Mouse (Mus musculus) hindbrain, embryonic 11.5 days (tissue): ENCODE measurements around the gene G430095P16Rik. TPM values are rescaled to one million over a fixed set of nuclear protein-coding genes. Genes with fewer than 3 reads are reported as not detected.

Source experiments
- ATAC-seq: fragments of 200-750 bp; cut with Nextera tagmentation; 2 replicates; pipeline ENCODE4 v1.8.0; 2017; ENCODE audit warnings: mild to moderate bottlenecking, moderate TSS enrichment, moderate library complexity; ENCODE audit not compliant: low FRiP score
- DNase-seq: peaks from one replicate; pipeline ENCODE4 v3.0.0-alpha.2; 2015; ENCODE audit warnings: low spot score
- H3K27ac ChIP-seq: fragments of 300-500 bp; sonication (generic); 2 replicates; pipeline ENCODE4 v1.5.1; 2014; ENCODE audit warnings: mild to moderate bottlenecking, low read depth, low read length
- H3K27me3 ChIP-seq: fragments of 300-500 bp; sonication (generic); 2 replicates; pipeline ENCODE4 v1.6.1; 2014; ENCODE audit warnings: mild to moderate bottlenecking, low read length, moderate library complexity, mixed read lengths; ENCODE audit not compliant: control insufficient read depth, insufficient read depth
- H3K36me3 ChIP-seq: fragments of 300-500 bp; sonication (generic); 2 replicates; pipeline ENCODE4 v1.6.1; 2014; ENCODE audit warnings: mild to moderate bottlenecking, low read length, moderate library complexity, mixed read lengths; ENCODE audit not compliant: control insufficient read depth, insufficient read depth
- H3K4me1 ChIP-seq: fragments of 300-500 bp; sonication (generic); replicated peaks from 2 replicates; pipeline ENCODE4 v1.6.1; 2014; ENCODE audit warnings: low read length, mixed read lengths; ENCODE audit not compliant: control insufficient read depth, insufficient read depth
- H3K4me2 ChIP-seq: fragments of 300-500 bp; sonication (generic); replicated peaks from 2 replicates; pipeline ENCODE4 v1.6.1; 2014; ENCODE audit warnings: mild to moderate bottlenecking, low read depth, low read length
- H3K4me3 ChIP-seq: fragments of 300-500 bp; sonication (generic); 2 replicates; pipeline ENCODE4 v1.5.1; 2014; ENCODE audit warnings: low read depth, low read length
- H3K9ac ChIP-seq: fragments of 300-500 bp; sonication (generic); 2 replicates; pipeline ENCODE4 v1.6.1; 2014; ENCODE audit warnings: low read depth, low read length
- H3K9me3 ChIP-seq: fragments of 300-500 bp; sonication (generic); 2 replicates; pipeline ENCODE4 v1.6.1; 2016; ENCODE audit warnings: low read length; ENCODE audit not compliant: control insufficient read depth
- WGBS: fragments of 180-500 bp; shearing (Covaris S2); extraction: QIAGEN DNeasy Blood & Tissue Kit; methylation state at CpG from one replicate; pipeline ENCODE4 v1.1.7; 2014; 5-methylcytosine and 5-hydroxymethylcytosine counted together
- polyA plus RNA-seq: library from polyadenylated mRNA; unstranded; fragments of >200 nt; fragmentation: Nextera tagmentation; extraction: Ambion mirVana; gene quantifications from 2 replicates; pipeline ENCODE4 v1.2.1, GENCODE M21; 2014

The G430095P16Rik gene
- polyA plus RNA-seq, 1 experiment from 2014 or later = 2.9 TPM

DNA sequence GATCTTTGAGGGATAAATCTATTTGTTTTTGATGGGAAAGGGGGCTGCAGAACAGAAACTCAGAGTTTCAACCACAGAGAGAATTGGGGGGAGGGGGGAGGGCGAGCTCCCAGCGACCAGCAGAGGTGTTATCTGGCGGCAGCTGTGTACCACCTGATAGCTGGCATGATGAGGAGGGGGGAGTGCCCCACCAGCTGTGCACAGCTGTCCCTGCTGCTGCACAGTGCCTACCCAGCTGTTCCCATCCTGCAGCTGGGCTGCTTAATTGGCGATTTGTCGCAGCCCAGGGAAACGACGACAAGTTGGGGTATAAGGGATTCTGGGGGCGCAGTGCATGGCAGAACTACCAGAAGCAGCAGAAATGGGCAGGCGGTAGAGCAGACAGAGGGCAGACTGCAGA, 1.9 kb downstream of the G430095P16Rik start:
- Histone ChIP-seq H3K4me3 (no peak overlapping the region), H3K4me2 (no peak overlapping the region), H3K9me3 (no peaks in the 10 kb centered on the region), H3K9ac (no peak overlapping the region), H3K27ac (no peak overlapping the region), H3K36me3 (no peaks in the 10 kb centered on the region), H3K27me3 (peaks cover 34% of the 10 kb centered on the region), H3K4me1 (peaks cover 17% of the 10 kb centered on the region)
- no peak for DNase-seq
- no peak for ATAC-seq
- 47% methylated on average over 9 of the region's 9 CpGs for WGBS

DNA sequence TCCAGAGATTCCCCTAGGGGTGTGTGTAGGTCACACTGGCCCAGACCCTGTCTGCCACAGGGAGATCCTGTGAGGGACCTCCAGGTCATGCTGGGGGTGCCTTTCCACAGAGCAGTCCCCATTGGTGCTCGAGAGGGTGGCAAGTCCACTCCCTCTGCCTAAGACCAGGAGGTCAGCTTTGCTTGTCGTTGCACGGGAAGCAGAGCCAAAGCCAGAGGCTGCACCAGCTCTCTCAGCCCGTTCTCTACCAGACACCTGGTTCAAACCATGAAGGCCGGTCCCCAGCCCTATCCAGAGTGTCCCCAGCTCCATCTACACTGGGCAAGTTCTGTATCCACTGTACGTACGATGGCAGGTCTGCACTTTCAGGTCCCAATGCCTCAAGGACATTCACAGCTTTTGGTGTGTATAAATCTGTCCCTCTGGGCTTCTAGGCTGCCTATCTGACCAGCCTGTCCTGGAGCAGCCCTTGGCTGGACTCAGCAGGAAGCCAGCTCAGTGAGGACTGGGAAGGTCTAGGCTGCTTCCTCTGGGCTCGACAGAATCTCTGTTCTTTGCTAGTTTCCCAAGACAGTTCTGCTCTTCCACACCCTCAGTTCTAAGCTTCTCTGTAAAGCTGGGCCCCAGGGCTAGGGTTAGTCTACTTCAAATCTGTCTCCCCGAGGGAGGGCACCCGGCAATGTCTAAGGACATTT, 2.6 kb downstream of the G430095P16Rik start:
- H3K27me3 ChIP-seq = peaks cover 28% of the 10 kb centered on the region
- H3K27ac ChIP-seq = 0 out of 2 replicates have a peak overlapping the region, but pooled peaks have one; percentile 2

DNA sequence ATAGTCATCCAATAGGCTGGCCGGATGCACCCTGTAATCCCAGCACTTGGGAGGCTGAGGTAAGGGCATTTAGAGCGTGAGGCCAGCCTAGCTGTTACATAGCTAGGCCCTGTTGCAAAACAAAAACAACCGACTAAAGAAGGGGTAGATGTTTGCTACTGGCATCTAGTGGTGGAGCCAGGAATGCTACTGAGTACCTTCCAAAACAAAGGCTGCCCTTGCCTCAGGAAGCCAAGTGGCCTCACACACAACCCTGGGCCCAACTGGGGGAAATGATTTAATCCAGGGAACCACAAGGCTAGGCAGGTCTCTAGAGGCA, 3.1 kb downstream of the G430095P16Rik start:
- WGBS = 23% methylated on average over 3 of the region's 3 CpGs

More for the DNA sequence above, 2.6 kb downstream of the G430095P16Rik start:
- Histone ChIP-seq H3K4me2 (0 out of 2 replicates have a peak overlapping the region, but pooled peaks have one; percentile 3), H3K4me3 (no peak overlapping the region), H3K36me3 (no peaks in the 10 kb centered on the region), H3K9me3 (no peaks in the 10 kb centered on the region), H3K9ac (no peak overlapping the region), H3K4me1 (peaks cover 17% of the 10 kb centered on the region)
- DNase-seq (peak; percentile 3), ATAC-seq (no peak)
- WGBS = 59% methylated on average over 10 of the region's 10 CpGs

DNA sequence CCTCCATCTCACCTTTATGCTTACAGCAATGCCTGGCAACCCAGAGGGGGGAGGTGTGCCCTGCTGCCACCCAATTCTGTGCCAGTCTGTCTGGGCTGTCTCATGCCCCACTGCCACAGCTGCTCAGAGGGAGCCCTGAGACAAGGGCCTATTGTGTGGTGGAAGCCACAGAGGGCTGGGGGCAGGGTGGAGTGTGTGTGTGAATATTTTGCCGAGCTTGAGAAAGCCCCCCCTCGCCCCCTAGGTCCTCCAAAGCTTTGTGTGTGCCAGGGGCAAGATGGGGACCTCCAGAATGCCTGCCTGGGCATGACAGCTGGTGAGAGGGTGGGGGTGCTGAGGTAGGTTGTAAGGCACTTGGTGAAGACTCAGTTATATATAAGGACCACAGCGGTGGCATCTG, 5.7 kb downstream of the G430095P16Rik start:
- ATAC-seq (no peak; the same call in 1 of the 2 replicates), DNase-seq (no peak)
- H3K9ac ChIP-seq = no peak overlapping the region
- no peaks in the 10 kb centered on the region for H3K36me3 ChIP-seq
- peaks cover 19% of the 10 kb centered on the region for H3K27me3 ChIP-seq
- peaks cover 15% of the 10 kb centered on the region for H3K4me1 ChIP-seq
- H3K4me3 ChIP-seq = no peak overlapping the region
- no peak overlapping the region for H3K4me2 ChIP-seq
- H3K9me3 ChIP-seq = no peaks in the 10 kb centered on the region
- no peak overlapping the region for H3K27ac ChIP-seq
- 73% methylated on average over 3 of the region's 3 CpGs for WGBS

More for the DNA sequence above, 3.1 kb downstream of the G430095P16Rik start:
- H3K4me3 ChIP-seq = no peak overlapping the region
- H3K4me1 ChIP-seq = peaks cover 20% of the 10 kb centered on the region
- peaks cover 28% of the 10 kb centered on the region for H3K27me3 ChIP-seq
- H3K9me3 ChIP-seq = no peaks in the 10 kb centered on the region
- H3K4me2 ChIP-seq = no peak overlapping the region
- peak; percentile 8 for DNase-seq
- H3K36me3 ChIP-seq = no peaks in the 10 kb centered on the region
- H3K27ac ChIP-seq = 0 out of 2 replicates have a peak overlapping the region, but pooled peaks have one; percentile 2
- no peak overlapping the region for H3K9ac ChIP-seq
- ATAC-seq = no peak

DNA sequence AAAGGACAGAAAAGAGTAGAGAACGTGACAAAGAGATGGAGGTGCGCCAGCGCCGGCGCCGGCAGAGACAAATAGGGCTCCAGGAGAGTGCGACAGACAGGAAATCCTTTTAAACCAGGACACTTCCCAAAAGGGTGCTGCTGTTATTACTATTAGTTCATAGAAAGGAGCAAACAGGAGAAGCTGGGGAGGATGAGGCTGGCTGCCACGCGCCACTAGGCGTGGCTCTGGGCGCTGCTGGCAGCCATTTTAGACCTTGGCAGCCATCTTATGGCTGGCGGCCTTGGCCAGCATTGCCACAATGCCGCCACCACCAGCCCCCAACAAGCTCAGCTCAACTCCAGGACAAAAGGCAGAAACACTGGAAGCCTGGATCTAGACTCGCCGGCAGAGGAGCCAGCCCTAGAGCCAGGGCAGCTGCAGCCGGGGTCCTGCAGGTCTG, 7.1 kb downstream of the G430095P16Rik start:
- Histone ChIP-seq H3K9me3 (no peaks in the 10 kb centered on the region), H3K9ac (no peak overlapping the region), H3K36me3 (no peaks in the 10 kb centered on the region), H3K27me3 (peaks cover 23% of the 10 kb centered on the region), H3K4me3 (no peak overlapping the region), H3K4me1 (peaks cover 9% of the 10 kb centered on the region; the same call in 1 of the 2 replicates), H3K27ac (no peak overlapping the region), H3K4me2 (no peak overlapping the region)
- 92% methylated on average over 16 of the region's 16 CpGs for WGBS
- DNase-seq = no peak
- ATAC-seq = no peak

DNA sequence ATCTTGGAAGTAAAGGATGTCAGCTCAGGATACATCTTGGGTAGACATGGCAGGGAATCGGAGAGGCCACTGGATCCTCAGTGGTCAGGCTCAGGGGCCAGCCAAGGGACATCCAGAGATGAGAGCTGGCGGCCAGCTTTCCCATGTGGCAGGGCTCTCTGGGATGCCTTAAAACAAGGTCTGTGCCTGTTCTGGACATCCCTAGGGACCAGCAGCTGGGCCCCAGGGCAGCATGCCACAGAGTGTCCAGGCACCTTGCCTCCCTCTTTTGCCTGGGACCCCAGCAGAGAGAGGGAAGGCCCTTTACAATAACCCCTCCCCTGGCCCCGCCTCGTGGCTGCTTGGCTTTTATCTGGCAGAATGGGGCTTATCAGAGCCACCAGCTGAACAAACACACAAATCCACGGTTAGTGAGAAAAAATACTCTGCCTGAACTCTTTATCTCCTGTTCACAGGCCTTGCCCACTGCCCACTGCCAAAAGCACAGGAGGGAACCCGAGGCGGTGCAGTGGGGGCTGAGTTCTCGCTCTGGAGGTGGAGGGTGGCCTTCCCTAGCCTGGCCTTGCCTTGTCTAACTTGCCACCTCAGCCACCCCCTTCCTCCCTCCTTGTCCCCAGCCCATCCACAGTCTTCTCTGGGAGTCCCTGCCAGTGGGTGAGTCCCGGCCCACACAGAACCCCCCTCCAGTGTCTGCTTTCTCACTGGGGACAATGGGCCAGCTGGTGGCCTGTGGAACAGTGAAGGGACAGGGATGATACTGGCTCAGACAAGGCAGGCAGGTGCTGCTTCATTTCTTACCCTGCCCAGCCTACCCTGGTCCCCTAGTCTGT, 7.9 kb downstream of the G430095P16Rik start:
- no peaks in the 10 kb centered on the region for H3K36me3 ChIP-seq
- no peaks in the 10 kb centered on the region for H3K9me3 ChIP-seq
- 38% methylated on average over 9 of the region's 9 CpGs for WGBS
- DNase-seq (no peak), ATAC-seq (peak; percentile 40; the same call in 1 of the 2 replicates)
- H3K4me2 ChIP-seq = no peak overlapping the region; the same call in 1 of the 2 replicates
- H3K4me1 ChIP-seq = peaks cover 12% of the 10 kb centered on the region; the same call in 1 of the 2 replicates
- no peak overlapping the region for H3K4me3 ChIP-seq
- H3K9ac ChIP-seq = peak overlapping the region; percentile 49
- H3K27me3 ChIP-seq = peaks cover 29% of the 10 kb centered on the region
- peak overlapping the region; percentile 62 for H3K27ac ChIP-seq

DNA sequence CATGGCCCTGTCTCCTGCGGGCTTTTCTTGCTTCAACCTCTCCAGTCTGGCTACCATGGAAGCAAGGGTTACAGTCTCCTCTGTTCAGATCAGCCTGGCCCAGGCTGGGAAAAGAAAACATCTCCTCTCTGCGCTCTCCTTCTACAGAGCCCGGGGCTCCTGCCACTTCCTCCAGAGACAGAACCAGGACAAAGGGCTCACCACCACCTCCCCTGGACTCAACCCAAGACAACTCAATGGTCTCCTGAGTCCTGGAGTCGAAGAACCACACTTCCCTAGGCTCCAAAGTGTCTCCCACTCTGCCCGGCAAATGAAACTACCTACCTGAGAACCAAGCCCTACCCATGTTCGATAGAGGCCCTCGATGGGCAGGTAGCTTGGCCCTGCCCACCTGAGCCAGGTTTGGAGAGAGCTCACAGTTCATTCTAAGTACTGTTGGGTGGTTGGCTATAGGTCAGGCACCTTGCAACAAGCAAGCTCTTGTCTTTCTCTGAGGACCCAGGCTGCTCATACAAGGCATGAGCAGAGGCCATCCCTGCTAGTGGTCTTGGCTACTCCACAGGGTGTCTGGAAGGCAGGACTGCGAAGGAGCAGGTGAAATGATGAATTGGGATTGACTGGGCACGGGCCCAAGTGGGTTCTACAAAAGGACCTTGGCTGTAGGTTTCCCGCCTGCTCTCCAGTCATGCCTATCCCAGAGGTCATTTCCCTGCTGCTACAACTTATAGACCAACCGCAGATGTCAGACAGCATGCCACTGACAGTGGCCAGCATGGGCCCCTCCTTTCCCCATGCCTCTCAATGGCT, 8.8 kb downstream of the G430095P16Rik start:
- no peak for DNase-seq
- WGBS = 66% methylated on average over 11 of the region's 11 CpGs
- Histone ChIP-seq H3K4me3 (no peak overlapping the region), H3K27me3 (peaks cover 37% of the 10 kb centered on the region), H3K9ac (peak overlapping the region; percentile 49), H3K27ac (peak overlapping the region; percentile 62), H3K4me2 (no peak overlapping the region; the same call in 1 of the 2 replicates), H3K4me1 (peaks cover 12% of the 10 kb centered on the region; the same call in 1 of the 2 replicates), H3K9me3 (no peaks in the 10 kb centered on the region), H3K36me3 (no peaks in the 10 kb centered on the region)
- ATAC-seq = no peak

DNA sequence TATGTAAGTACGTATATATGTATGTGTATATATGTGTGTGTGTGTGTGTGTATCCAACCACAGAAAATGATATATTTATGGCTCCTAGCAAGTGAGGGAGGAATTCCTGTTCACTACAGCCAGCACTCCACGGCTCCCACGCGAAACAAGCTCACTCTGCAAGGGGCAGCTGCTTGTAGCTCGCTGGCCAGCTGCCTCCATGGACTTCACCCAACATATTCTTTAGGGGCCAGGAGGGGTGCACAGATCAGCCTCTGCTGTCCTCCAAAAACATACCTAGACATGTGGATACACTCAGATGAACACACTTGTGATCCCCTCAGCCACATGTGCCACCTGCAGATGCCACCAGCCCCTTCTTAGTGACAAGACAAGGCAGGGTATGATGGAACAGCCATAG, 9.7 kb downstream of the G430095P16Rik start:
- Histone ChIP-seq H3K36me3 (no peaks in the 10 kb centered on the region), H3K4me3 (no peak overlapping the region), H3K9me3 (no peaks in the 10 kb centered on the region), H3K27me3 (peaks cover 47% of the 10 kb centered on the region), H3K4me1 (peaks cover 12% of the 10 kb centered on the region; the same call in 1 of the 2 replicates), H3K9ac (no peak overlapping the region), H3K27ac (no peak overlapping the region), H3K4me2 (no peak overlapping the region)
- ATAC-seq (no peak), DNase-seq (no peak)
- 73% methylated on average over 5 of the region's 5 CpGs for WGBS
